Mouse (Mus musculus) fibroblast of lung, adult 2 months (primary cell): Measurements from ENCODE around the gene Gm42715.

Experiments
- DNase-seq: peaks from one replicate; pipeline ENCODE4 v3.0.0-alpha.2; 2011; ENCODE audit warnings: low read depth

The Gm42715 gene

GRCm38 (mm10) chr7:127585031-127585430 is 65.6 kb downstream of the Gm42715 start:
- DNase-seq = no peak

DNA sequence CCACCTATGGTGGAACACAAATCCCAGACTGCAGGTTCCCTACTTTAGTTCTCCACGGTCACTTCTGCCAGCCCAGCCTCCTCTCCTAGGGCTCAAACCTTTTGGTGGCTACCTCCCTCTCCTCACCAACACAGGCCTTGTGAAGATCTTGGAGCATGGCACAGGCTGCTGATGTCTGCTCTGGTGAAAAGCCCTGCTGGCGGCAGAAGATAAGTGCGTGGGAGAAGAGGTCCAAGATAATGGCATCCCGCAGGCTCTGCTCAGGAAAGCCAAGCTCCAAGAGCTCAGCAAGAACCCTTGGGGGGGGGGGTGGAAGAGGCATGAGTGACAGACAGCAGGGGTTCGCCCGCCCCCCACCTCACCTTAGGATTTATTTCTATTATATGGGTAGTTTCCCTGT is 66.8 kb downstream of the Gm42715 start:
- no peak for DNase-seq

GRCm38 (mm10) chr7:127587196-127587595 is 67.8 kb downstream of the Gm42715 start:
- DNase-seq = no peak

DNA sequence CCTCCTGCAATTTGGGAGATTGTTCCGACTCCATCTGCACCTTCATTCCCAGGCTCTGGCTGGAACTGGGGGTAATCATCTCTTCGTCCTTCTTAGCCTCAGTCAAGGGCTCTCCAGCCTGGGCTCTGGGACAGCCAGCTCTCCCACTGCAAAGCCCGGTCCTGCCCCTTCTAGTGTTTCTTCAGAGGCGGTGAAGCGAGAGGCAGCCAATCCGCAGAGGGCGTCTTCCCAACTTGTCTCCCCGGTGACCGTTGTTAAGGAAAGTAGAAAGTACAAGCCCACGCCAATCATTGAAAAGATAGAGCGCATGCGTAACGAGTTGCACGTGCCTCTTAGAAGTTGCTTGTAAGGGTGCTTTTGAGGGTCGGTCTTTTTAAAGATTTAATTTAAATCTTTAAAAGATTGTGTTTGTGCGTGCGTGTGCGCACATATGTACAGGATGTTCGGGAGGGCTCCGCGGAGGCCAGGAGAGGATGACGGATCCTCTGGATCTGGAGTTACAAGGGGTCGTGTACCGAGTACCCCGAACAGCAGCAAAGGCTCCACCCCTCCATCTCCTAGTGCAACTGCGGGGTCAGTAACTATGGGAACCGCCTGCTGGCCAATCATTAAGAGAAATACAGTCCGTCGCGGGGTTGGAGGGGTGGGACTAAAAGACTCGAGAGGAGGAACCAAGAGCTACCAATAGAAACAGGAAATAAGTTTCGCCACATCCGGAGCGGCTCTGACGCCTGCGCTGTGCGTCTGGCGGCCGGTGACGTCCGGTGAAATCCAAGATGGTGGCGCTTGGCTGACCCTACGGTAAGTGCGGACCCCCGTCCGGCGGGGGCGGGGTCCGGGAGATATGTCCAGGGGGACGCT is 68.9 kb downstream of the Gm42715 start, which contains the start of the genes Ccdc189 and Rnf40:
Ccdc189 (minus strand) TSS at position 585 of the 861 bp plus-strand sequence.
Rnf40 (plus strand) TSS at position 757 of the 861 bp plus-strand sequence.
- DNase-seq = peak; percentile 99

GRCm38 (mm10) chr7:127588901-127589300 is 69.5 kb downstream of the Gm42715 start:
- DNase-seq = no peak

DNA sequence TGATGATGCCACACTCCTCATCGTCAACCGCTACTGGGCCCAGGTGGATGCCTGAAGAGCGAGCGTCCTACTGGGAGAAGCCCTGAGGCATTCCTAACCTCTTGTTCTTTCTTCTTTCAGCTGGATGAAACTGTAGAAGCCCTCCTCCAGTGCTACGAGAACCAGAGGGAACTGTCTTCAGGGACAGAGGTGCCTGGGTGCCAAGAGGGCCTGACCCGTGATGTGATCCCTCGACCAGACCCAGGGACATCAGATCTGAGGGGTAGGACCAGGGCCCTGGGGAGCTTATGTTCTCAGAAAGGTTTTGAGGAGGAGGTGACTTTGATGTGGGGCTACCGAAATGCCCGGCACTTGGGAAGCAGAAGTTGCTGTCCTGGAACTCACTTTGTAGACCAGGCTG is 70.3 kb downstream of the Gm42715 start:
- DNase-seq = no peak

DNA sequence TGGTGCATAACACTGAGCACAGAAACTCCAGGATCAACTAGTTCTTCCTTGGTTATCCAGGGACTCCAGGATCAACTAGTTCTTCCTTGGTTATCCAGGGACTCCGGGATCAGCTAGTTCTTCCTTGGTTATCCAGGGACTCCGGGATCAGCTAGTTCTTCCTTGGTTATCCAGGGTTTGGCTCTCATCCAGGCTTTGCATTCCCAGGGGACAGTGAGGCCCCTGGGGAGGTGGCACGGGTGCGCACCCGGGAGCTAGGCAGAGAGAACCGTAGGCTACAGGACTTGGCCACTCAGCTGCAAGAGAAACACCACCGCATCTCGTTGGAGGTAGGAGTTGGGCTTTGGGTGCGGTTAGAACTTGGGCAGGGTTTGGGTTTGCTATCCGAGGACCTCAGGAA is 71.7 kb downstream of the Gm42715 start:
- no peak for DNase-seq

DNA sequence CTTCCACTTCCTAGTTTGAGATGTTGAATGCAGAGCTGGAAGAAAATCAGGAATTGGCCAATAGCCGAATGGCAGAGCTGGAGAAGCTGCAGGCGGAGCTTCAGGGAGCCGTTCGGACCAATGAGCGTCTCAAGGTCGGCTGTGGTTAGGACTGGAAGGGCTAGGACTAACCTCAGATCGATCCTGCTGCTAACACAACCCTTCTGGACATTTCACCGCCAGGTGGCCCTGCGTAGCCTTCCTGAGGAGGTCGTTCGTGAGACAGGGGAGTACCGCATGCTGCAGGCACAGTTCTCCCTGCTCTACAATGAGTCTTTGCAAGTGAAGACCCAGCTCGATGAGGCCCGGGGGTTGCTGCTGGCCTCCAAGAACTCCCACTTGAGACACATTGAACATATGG is 73.2 kb downstream of the Gm42715 start:
- DNase-seq = no peak

- DNase-seq = no peak
These were observed 77.4 kb downstream of the Gm42715 start for GRCm38 (mm10) chr7:127596747-127597146.

GRCm38 (mm10) chr7:127600612-127601011 is 81.2 kb downstream of the Gm42715 start:
- no peak for DNase-seq

DNA sequence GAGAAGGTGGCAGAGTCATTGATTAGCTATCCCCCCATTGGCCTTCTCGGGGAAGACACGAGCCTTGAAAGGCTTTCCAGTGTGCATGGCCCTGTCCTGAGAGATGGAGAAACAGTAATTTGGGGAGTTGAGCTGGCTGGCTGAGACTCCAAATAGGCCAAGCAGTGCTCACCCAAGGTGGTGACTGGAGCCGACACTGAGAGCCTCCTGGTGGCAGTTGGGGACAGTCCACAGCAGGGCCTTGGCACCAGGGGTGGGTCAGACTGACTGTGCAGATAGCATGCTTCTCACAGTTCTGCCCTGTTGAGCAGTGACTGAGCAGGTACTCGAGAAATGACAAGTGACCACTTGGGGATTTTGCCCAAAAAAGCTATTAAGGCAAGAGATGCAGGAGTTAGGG is 82.4 kb downstream of the Gm42715 start:
- DNase-seq = no peak

- no peak for DNase-seq
These were observed 83.5 kb downstream of the Gm42715 start for GRCm38 (mm10) chr7:127602903-127603302.

- DNase-seq = no peak
These were observed 84.9 kb downstream of the Gm42715 start for GRCm38 (mm10) chr7:127604256-127604655.

GRCm38 (mm10) chr7:127607150-127607549 is 87.8 kb downstream of the Gm42715 start:
- no peak for DNase-seq

DNA sequence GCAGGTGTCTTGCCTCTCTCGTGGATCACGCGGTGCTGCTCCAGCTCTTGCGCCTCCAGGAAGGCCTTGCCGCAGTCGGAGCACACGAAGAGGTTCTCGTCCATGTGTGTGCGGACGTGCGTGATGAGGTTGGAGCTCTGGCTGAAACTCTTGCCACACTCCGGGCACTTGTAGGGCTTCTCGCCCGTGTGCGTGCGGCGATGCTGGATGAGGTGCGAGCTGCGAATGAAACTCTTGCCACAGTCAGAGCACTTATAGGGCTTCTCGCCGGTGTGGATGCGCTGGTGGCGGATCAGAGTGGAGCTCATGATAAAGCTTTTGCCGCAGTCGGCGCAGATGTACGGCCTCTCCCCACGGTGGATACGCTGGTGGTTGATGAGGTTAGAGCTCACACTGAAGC is 91.6 kb downstream of the Gm42715 start:
- DNase-seq = no peak

GRCm38 (mm10) chr7:127611561-127611960 is 92.2 kb downstream of the Gm42715 start:
- DNase-seq = no peak

DNA sequence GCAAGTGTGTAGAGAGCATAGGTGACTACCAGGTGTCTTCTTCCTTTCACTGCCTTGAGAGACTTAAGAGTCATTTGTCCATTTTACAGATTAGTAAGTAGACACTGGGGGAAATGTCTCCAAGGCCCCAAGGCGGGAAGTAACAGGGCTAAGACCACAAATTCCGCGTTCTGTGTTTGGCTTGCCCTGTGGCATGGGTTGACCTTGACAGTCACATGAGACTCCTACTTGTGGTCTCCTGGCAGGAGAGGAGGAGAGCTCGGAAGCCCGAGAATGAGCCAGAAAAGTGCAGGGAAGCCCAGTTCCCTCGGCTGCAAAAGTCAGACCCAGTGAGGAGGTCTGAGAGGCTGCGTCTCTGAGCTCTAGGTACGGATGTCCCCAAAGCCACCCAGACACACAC is 94.1 kb downstream of the Gm42715 start:
- no peak for DNase-seq

DNA sequence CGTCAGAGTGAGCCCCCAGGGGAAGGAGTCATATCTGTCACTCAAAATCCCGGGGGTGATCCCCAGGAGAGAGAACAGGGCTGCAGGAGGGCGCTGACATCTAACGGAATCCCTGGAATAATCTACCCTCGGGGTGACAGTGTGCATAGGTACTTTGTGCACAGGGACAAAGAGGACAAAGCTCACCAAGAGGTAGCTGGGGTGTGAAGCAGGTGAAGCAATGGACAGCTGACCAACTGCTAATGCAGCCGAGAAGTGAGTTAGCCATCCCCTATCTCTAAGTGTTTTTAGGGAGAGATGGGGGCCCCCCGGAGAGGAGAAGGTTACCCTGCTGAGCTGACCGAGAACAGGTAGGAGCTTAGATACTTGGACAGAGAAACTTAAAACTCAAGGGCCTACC is 94.7 kb downstream of the Gm42715 start:
- DNase-seq = no peak

DNA sequence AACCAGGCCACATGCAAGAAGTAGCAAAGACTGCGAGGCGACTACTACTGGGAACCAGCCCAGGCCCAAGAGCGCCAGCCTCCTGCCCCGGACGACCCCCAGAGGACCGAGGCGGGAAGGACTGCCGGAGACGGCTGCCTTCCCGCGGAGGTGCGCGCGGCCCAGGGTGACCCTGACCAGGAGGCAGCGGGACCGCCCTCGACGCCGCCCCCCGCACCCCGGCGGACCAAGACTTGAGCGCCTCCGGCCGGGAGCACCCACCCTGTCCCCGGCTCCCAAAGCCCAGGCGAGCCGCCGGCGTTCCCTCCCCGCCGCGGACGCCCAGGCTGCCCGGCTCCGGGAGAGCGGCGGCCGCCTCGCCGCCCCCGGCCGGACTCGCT is 95.1 kb downstream of the Gm42715 start:
- DNase-seq = no peak

GRCm38 (mm10) chr7:127614891-127615843 is 95.8 kb downstream of the Gm42715 start, which contains the start of gene Zfp629:
Gene Zfp629, minus strand, starts transcription at chr7:127615797.
- DNase-seq = peak; percentile 21

DNA sequence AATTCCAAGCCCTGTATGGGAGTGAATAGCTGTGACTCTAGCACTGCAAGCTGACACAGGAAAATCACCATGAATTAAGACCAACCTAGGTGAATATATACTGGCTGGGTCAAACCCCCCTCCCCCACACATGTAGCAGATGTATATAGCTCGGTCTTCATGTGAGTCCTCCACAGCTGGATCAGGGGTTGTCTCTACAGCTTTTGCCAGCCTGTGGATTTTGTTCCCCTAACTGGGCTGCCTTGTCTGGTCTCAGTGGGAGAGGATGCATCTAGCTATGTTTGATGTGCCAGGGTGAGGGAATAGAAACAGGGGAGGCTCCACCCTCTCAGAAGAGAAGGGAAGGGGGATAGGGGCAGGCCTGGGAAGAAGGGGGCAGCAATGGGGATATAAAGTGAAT is 97.0 kb downstream of the Gm42715 start:
- DNase-seq = no peak
